10 mouse cellular contexts compared by ENCODE assay signal in the genomic region with DNA sequence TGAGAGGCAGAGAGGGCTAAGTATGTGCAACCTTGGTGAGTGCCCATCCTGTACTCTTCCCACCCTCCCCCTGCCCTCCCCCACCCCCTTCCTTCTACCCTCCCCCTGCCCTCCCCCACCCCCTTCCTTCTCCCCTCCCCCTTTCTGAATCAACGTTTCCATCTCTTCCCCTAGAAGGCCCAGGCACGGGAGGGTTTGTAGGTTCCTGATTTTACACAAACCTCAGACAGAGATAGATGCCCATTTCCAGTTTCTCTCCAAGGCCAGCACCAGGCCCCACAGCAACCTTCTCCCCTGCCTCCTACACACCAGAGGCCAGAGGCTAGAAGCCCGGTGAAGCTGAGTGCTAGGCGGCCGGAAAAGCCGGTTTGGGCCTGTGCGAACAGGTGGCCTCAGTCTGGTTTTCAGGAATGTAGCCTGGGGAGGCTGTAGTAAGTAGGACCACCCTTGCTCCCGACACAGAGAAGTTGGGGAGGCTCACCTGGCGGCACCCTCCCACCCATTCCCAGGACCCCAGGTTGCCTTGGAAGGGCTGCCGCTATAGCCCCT. TPM values are rescaled to one million over a fixed set of nuclear protein-coding genes. Genes with fewer than 3 reads are reported as not detected.
A peak's percentile ranks its signal among the peaks of the same experiment; 100 is the strongest.
DNase-seq lines count a peak whose midpoint lies in the region; ATAC-seq and TF ChIP-seq lines count a peak whose summit lies in the region.
"Had no signal": no experiment of that assay in that cellular context is flagged by ENCODE, and none has a peak within 500 bp of the region (broad histone marks: within the 10 kb centered on the region; RNA-seq: fewer than 3 reads in every experiment).

No protein-coding gene starts in this region.

- ATAC-seq in lung, embryonic 16.5 days (ENCODE audit: low read depth): 0 out of 2 replicates have a peak, but pooled peaks have one; percentile 29
- ATAC-seq in embryonic facial prominence, embryonic 14.5 days (ENCODE audit: low read depth): peak; percentile 20; the same call in 1 of the 2 replicates
- no peak; the same call in 1 of the 2 replicates for ATAC-seq in stomach, postnatal 0 days (ENCODE audit: low FRiP score, low TSS enrichment)
- no peak for ATAC-seq in cerebellum, adult (ENCODE audit: insufficient number of reproducible peaks, low FRiP score, low TSS enrichment)

- DNase-seq in lung, adult 2 months: no peak
- no peak for DNase-seq in embryonic facial prominence, embryonic 14.5 days (ENCODE audit: low spot score)
- DNase-seq in limb, embryonic 10.5 days (ENCODE audit: low spot score): peak; percentile 48
- DNase-seq in stomach, postnatal 0 days (ENCODE audit: low spot score): peak; percentile 55
- DNase-seq in left cerebral cortex, adult 9 months (ENCODE audit: low spot score in 2 of 2): no peak
- DNase-seq: heart, postnatal 14 days; right cerebral cortex, postnatal 14 days; thymus, postnatal 25 days had no signal

- no peaks in the 10 kb centered on the region for H3K9me3 ChIP-seq in lung, embryonic 16.5 days (ENCODE audit: control insufficient read depth, low read length)
- H3K9me3 ChIP-seq in embryonic facial prominence, embryonic 14.5 days (ENCODE audit: control insufficient read depth, low read length): no peaks in the 10 kb centered on the region
- no peaks in the 10 kb centered on the region for H3K9me3 ChIP-seq in limb, embryonic 10.5 days (replicated peaks)
- no peaks in the 10 kb centered on the region for H3K9me3 ChIP-seq in stomach, postnatal 0 days (ENCODE audit: control insufficient read depth, low read length)

- peak overlapping the region; percentile 45 for H3K9ac ChIP-seq in lung, embryonic 16.5 days (ENCODE audit: low read length)
- no peak overlapping the region for H3K9ac ChIP-seq in embryonic facial prominence, embryonic 14.5 days (ENCODE audit: low read depth, low read length)
- no peak overlapping the region for H3K9ac ChIP-seq in stomach, postnatal 0 days (ENCODE audit: low read length)

- 48% methylated on average over 9 of the region's 10 CpGs for WGBS in lung, embryonic 16.5 days
- 65% methylated on average over 10 of the region's 10 CpGs for WGBS in lung, adult 2 months
- 45% methylated on average over 10 of the region's 10 CpGs for WGBS in embryonic facial prominence, embryonic 14.5 days
- 61% methylated on average over 10 of the region's 10 CpGs for WGBS in limb, embryonic 10.5 days
- 43% methylated on average over 10 of the region's 10 CpGs for WGBS in stomach, postnatal 0 days

- no peak overlapping the region for H3K4me3 ChIP-seq in lung, embryonic 16.5 days (ENCODE audit: low read length)
- H3K4me3 ChIP-seq in lung, adult 2 months (replicated peaks; ENCODE audit: extremely low read depth, low read depth, low read length): no peak overlapping the region
- H3K4me3 ChIP-seq in embryonic facial prominence, embryonic 14.5 days (ENCODE audit: low read depth, low read length): no peak overlapping the region
- H3K4me3 ChIP-seq in limb, embryonic 10.5 days: no peak overlapping the region
- H3K4me3 ChIP-seq in stomach, postnatal 0 days (ENCODE audit: low read depth, low read length): no peak overlapping the region

- TF ChIP-seq CTCF in lung, adult 2 months (IDR thresholded peaks at IDR 0.05; ENCODE audit: insufficient read depth, low read length): no peak
- no peak for TF ChIP-seq CTCF in stomach, postnatal 0 days (IDR thresholded peaks at IDR 0.05; ENCODE audit: low read depth)

- no peaks in the 10 kb centered on the region for H3K36me3 ChIP-seq in lung, embryonic 16.5 days (ENCODE audit: control insufficient read depth, insufficient read depth, low read length)
- H3K36me3 ChIP-seq in embryonic facial prominence, embryonic 14.5 days (ENCODE audit: control insufficient read depth, insufficient read depth, low read length): no peaks in the 10 kb centered on the region
- H3K36me3 ChIP-seq in limb, embryonic 10.5 days: no peaks in the 10 kb centered on the region
- H3K36me3 ChIP-seq in stomach, postnatal 0 days (ENCODE audit: control insufficient read depth, insufficient read depth, low read length): no peaks in the 10 kb centered on the region

- no peak for TF ChIP-seq POLR2A in lung, adult 2 months (IDR thresholded peaks at IDR 0.05; ENCODE audit: borderline replicate concordance, extremely low read depth, low read depth, low read length)

- TF ChIP-seq EP300 in stomach, postnatal 0 days (optimal IDR thresholded peaks at IDR 0.05): no peak

- no peak overlapping the region for H3K4me2 ChIP-seq in lung, embryonic 16.5 days (ENCODE audit: low read depth, low read length)
- H3K4me2 ChIP-seq in embryonic facial prominence, embryonic 14.5 days (ENCODE audit: low read depth, low read length): no peak overlapping the region
- H3K4me2 ChIP-seq in stomach, postnatal 0 days (replicated peaks; ENCODE audit: low read depth): no peak overlapping the region

- peaks cover 33% of the 10 kb centered on the region for H3K4me1 ChIP-seq in lung, embryonic 16.5 days (replicated peaks; ENCODE audit: control insufficient read depth, insufficient read depth, low read length)
- H3K4me1 ChIP-seq in lung, adult 2 months (ENCODE audit: control insufficient read depth, insufficient read depth, low read length): peaks cover 7% of the 10 kb centered on the region; the same call in 1 of the 2 replicates
- peaks cover 6% of the 10 kb centered on the region; the same call in 1 of the 2 replicates for H3K4me1 ChIP-seq in embryonic facial prominence, embryonic 14.5 days (ENCODE audit: control insufficient read depth, insufficient read depth, low read length)
- H3K4me1 ChIP-seq in limb, embryonic 10.5 days: peaks cover 27% of the 10 kb centered on the region
- H3K4me1 ChIP-seq in stomach, postnatal 0 days (replicated peaks; ENCODE audit: control insufficient read depth, insufficient read depth): no peaks in the 10 kb centered on the region

- H3K27ac ChIP-seq in lung, embryonic 16.5 days (ENCODE audit: low read length): peak overlapping the region; percentile 75
- peak overlapping the region; percentile 34; the same call in 1 of the 2 replicates for H3K27ac ChIP-seq in embryonic facial prominence, embryonic 14.5 days (replicated peaks; ENCODE audit: low read depth, low read length)
- H3K27ac ChIP-seq in limb, embryonic 10.5 days: peak overlapping the region; percentile 25; the same call in 1 of the 2 replicates
- no peak overlapping the region; the same call in 1 of the 2 replicates for H3K27ac ChIP-seq in stomach, postnatal 0 days (replicated peaks)

- H3K27me3 ChIP-seq in lung, embryonic 16.5 days (ENCODE audit: control insufficient read depth, insufficient read depth, low read depth, low read length): no peaks in the 10 kb centered on the region
- H3K27me3 ChIP-seq in embryonic facial prominence, embryonic 14.5 days (replicated peaks; ENCODE audit: control insufficient read depth, insufficient read depth, low read length): no peaks in the 10 kb centered on the region
- peaks cover 9% of the 10 kb centered on the region; the same call in 1 of the 2 replicates for H3K27me3 ChIP-seq in limb, embryonic 10.5 days (ENCODE audit: low read depth, poor library complexity, severe bottlenecking)
- no peaks in the 10 kb centered on the region for H3K27me3 ChIP-seq in stomach, postnatal 0 days (ENCODE audit: control insufficient read depth, insufficient read depth, low read length)

RNA-seq across cellular contexts. Expression of a gene that starts 48.3 kb away (rescaled TPM):
- 14.8 and 16.8 TPM in 2 replicates for polyA plus RNA-seq in lung, embryonic 16.5 days (2015; fragmentation: Nextera tagmentation; extraction: Ambion mirVana)
- polyA plus RNA-seq in lung, adult 2 months (2012; rRNA removed): 31.6 and 32.2 TPM in 2 replicates
- 11.0 and 11.6 TPM in 2 replicates for polyA plus RNA-seq in embryonic facial prominence, embryonic 14.5 days (2014; fragmentation: Nextera tagmentation; extraction: Ambion mirVana)
- 5.3 and 5.8 TPM in 2 replicates for polyA plus RNA-seq in limb, embryonic 10.5 days (2016; fragmentation: Nextera tagmentation; extraction: Ambion mirVana)
- polyA plus RNA-seq in stomach, postnatal 0 days (2015; fragmentation: Nextera tagmentation; extraction: Ambion mirVana): 16.0 and 17.2 TPM in 2 replicates

Comparison
In these comparisons a context has a peak if more than half of its experiments do, and no peak if none do; other contexts are left out.
1. ATAC-seq: peak in lung, embryonic 16.5 days (single experiment) and embryonic facial prominence, embryonic 14.5 days (single experiment); none in stomach, postnatal 0 days (single experiment) and cerebellum, adult (single experiment).
2. DNase-seq: peak in limb, embryonic 10.5 days (single experiment) and stomach, postnatal 0 days (single experiment); none in lung, adult 2 months (single experiment), embryonic facial prominence, embryonic 14.5 days (single experiment) and left cerebral cortex, adult 9 months (0 of 2).